Mouse (Mus musculus): ENCODE data around the gene Ift57. TPM values are rescaled to one million over a fixed set of nuclear protein-coding genes. Genes with fewer than 3 reads are reported as not detected.

The Ift57 gene
- 5.2 to 9.2 TPM (median 7.1 TPM) in 4 replicates for total RNA-seq (2023; ENCODE audit: inconsistent age)

DNA sequence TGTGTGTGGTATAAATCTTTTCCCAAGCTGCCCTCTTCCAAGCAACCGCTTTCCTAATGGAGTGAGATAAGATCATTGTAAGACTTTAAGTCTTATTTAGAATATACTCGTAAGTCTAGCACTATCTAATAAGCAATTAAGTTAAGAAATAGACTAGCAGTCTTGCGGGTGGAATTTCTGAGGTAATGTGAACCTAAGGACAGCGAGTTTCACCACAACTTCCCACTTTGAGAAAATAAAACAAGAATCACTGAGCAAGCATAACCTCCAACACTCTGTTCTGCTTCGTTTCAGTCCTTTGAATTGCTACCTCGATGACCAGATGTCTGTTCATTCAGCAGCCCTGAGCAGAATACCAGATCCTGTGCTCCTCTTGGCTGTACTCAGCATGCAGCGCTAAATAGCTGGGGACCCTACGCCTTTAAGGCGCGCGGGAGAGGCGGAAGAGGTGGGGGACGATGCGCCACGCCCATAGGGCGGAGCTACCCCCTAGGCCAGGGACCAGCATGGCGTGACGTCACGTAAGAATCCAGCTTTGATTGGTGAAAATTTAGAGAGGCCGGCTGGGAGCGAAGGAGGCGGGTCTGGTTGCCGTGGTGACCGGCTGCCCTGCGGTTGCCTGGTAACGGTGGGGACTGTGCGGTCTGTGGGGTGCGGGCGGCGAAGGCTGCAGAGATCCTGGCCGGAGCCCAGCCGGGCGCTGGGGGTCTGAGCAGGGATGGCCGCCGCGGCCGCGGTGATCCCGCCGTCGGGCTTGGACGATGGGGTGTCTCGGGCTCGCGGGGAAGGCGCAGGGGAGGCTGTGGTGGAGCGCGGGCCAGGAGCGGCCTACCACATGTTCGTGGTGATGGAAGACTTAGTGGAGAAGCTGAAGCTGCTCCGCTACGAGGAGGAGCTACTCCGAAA is at the start of gene Ift57:
Gene Ift57 (plus strand): TSS at position 614 of the 906 bp plus-strand sequence.

DNA sequence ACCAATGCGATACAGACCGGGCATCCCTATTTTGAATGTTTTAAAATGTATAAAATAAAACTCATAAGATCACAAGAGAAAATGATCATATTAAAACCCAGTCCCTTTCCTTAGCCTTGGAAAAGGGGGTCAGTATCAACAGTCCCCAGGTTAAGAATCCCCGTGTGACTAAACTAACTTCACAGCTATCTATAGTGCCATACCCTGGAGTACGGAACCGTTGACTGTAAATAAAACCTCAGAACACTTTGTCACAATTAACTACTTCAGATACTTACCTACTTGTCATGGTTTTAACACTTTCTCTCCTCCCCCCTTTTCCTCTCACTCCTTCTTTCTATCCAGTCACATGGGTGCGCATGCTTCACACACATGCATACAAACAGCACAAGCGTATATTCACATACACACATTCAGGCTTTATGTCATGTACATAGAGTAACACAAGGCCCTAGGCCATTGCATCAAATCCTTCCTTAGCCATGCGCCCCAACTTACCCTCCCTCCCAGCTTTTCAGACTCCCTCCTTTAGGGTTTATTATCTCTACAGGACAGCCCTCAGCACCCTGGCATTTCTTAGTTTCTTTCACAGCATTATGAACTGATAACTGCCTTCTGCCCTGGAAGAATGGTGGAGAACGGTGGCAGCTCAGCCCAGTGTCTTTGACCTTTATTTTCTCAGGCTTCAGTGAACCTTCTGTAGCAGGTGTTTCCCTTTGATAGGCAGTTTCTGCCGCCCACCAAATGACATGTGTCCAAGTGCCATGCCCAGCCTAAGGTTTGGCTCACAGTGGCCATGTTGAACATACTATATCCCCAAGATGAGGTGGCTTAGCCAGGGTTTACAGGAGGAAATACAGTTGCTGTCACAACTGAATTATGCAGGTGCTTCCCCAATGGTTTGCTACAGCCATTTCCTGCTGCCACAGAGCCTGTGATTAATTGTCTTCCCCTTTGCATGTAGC is 100.8 kb downstream of the Ift57 start, which contains the start of gene Cd47:
Gene Cd47 (plus strand): TSS at position 937 of the 965 bp plus-strand sequence.

Other genes with a start within 250 kb of the Ift57 start
- gene Cd47, start 101.3 kb downstream of the Ift57 start, total RNA-seq (2023; ENCODE audit: inconsistent age): 272 to 288 TPM (median 277 TPM) in 4 replicates

Measured in B cell, adult (primary cell).